Mouse (Mus musculus) heart, postnatal 0 days (tissue): ENCODE measurements around the gene Dact3.

Experiments
- CTCF ChIP-seq: IDR thresholded peaks from 2 replicates; pipeline ENCODE4 v1.5.1; 2016; ENCODE audit warnings: antibody characterized with exemption, control low read depth, low read depth
- EP300 ChIP-seq: IDR thresholded peaks from 2 replicates; pipeline ENCODE4 v1.6.1; 2016; ENCODE audit warnings: antibody characterized with exemption, low read depth

DNA sequence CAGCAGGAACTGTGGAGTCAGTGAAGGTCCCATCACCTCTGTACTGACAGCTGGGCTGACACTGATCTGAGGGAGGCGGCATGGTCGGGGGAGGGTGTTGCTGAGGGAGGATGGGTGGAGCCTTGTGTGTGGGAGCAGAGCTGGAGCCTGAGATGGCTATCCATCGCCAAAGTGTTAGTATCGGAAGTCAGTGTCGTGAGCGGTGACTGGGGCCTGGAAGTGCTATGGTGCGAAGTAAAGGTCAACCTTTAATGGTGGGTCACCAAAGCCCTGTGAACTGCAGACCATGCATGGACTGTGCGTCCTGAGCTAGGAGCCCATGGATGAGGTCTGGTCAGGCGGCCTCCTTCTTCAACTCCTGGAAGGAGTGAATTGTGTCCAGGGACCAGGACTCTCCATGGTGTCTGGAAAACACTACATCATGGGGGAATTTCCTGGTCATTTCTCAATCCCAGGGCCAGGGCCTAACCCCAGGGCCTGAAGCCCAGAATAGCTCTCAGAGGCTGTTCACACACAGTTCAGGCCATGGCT is 30.4 kb downstream of the Dact3 start:
- TF ChIP-seq EP300 (no peak), CTCF (no peak)
